Mouse (Mus musculus) midbrain, postnatal 0 days (tissue): ENCODE measurements around the gene Banp. TPM values are rescaled to one million over a fixed set of nuclear protein-coding genes. Genes with fewer than 3 reads are reported as not detected.

Experiments used
- ATAC-seq: fragments of 200-750 bp; cut with Nextera tagmentation; 2 replicates; pipeline ENCODE4 v1.8.0; 2017; ENCODE audit warnings: moderate number of reproducible peaks, mild to moderate bottlenecking, moderate TSS enrichment, moderate library complexity; ENCODE audit not compliant: low FRiP score
- DNase-seq: peaks from one replicate; pipeline ENCODE4 v3.0.0-alpha.2; 2015; ENCODE audit warnings: low spot score
- H3K27ac ChIP-seq: fragments of 300-500 bp; sonication (generic); 2 replicates; pipeline ENCODE4 v1.5.1; 2014; ENCODE audit warnings: low read depth, mild to moderate bottlenecking, low read length, mixed read lengths
- H3K27me3 ChIP-seq: fragments of 300-500 bp; sonication (generic); 2 replicates; pipeline ENCODE4 v1.6.1; 2014; ENCODE audit warnings: low read length, control low read depth, mixed read lengths; ENCODE audit not compliant: insufficient read depth
- H3K36me3 ChIP-seq: fragments of 300-500 bp; sonication (generic); 2 replicates; pipeline ENCODE4 v1.6.1; 2014; ENCODE audit warnings: low read length, control low read depth, mixed read lengths; ENCODE audit not compliant: insufficient read depth
- H3K4me1 ChIP-seq: fragments of 300-500 bp; sonication (generic); 2 replicates; pipeline ENCODE4 v1.6.1; 2014; ENCODE audit warnings: mild to moderate bottlenecking, control low read depth, antibody characterized with exemption, low read length, mixed read lengths; ENCODE audit not compliant: insufficient read depth
- H3K4me2 ChIP-seq: fragments of 300-500 bp; sonication (generic); 2 replicates; pipeline ENCODE4 v1.6.1; 2014; ENCODE audit warnings: low read depth, mild to moderate bottlenecking, low read length, mixed read lengths; ENCODE audit not compliant: poor library complexity, severe bottlenecking
- H3K4me3 ChIP-seq: fragments of 300-500 bp; sonication (generic); 2 replicates; pipeline ENCODE4 v1.5.1; 2014; ENCODE audit warnings: low read depth, mild to moderate bottlenecking, low read length, moderate library complexity
- H3K9ac ChIP-seq: fragments of 300-500 bp; sonication (generic); replicated peaks from 2 replicates; pipeline ENCODE4 v1.6.1; 2014; ENCODE audit warnings: mild to moderate bottlenecking, low read length, moderate library complexity, mixed read lengths; ENCODE audit not compliant: poor library complexity, severe bottlenecking
- H3K9me3 ChIP-seq: fragments of 300-500 bp; sonication (generic); 2 replicates; pipeline ENCODE4 v1.6.1; 2016; ENCODE audit warnings: low read length, control low read depth
- CTCF ChIP-seq: IDR thresholded peaks from 2 replicates; pipeline ENCODE4 v1.5.1; 2016; ENCODE audit warnings: antibody characterized with exemption, mild to moderate bottlenecking
- WGBS: fragments of 180-500 bp; shearing (Covaris S2); extraction: QIAGEN DNeasy Blood & Tissue Kit; methylation state at CpG from one replicate; pipeline ENCODE4 v1.1.7; 2014; 5-methylcytosine and 5-hydroxymethylcytosine counted together
- polyA plus RNA-seq: library from polyadenylated mRNA; unstranded; fragments of >200 nt; fragmentation: Nextera tagmentation; extraction: Ambion mirVana; gene quantifications from 2 replicates; pipeline ENCODE4 v1.2.1, GENCODE M21; 2015
- total RNA-seq: library from RNA; depleted of rRNA; stranded (reverse); fragments of >200 nt; gene quantifications from 2 replicates; pipeline ENCODE4 v1.2.3, GENCODE M21; 2014

Gene Banp
- total and polyA plus RNA-seq, 2 experiments from 2014 or later: 24.8 to 51.6 TPM

DNA sequence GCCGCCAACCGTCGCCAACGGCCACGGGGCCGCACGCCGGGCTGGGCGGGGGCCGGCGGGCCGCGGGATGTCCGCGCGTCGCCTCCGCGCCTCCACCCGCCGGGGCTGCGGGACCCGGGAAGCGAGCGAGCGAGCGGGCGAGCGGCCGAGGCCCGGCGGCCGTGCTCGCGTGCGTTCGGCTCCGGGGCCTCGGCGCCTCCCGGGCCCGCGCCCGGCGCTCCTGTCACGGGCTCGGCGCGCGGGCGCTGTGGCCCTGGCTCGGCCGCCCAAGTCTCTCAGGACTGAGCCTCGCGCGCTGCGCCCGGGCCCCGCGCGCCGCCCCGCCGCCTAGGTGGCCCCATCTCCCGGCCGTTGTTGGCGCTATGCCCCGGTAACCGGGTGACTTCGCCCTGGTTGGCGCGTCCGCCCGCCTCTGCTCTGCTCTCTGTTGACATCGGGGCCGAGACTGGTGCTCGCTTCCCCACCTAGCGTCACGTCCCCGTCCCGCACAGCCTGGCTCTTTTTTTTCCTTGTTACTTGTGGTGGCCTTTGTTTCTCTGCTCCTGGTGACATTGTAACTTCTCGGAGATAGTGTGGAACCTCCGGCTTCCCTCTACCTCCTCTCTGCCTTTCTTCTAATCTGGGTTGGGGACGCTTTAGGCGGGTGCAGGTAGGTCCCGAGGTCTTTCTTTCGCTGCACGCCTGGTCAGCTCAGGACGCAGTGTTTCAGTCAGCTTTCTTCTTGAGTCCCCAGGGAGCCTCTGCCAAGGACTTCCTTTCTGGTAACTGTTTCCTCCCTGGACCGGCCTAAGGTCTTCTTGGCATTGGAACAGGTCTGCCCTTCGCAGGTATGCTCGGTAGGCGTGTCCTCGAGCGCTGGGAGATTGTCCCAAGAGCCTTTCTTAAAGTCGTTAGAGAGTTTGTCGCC is 1.5 kb downstream of the Banp start:
- H3K4me3 ChIP-seq: peak overlapping the region; percentile 89
- TF ChIP-seq CTCF: peak; percentile 44
- H3K9me3 ChIP-seq: no peaks in the 10 kb centered on the region
- DNase-seq (peak; percentile 52), ATAC-seq (0 out of 2 replicates have a peak, but pooled peaks have one; percentile 2)
- peaks cover 3% of the 10 kb centered on the region; the same call in 1 of the 2 replicates for H3K36me3 ChIP-seq
- peaks cover 6% of the 10 kb centered on the region; the same call in 1 of the 2 replicates for H3K4me1 ChIP-seq
- peak overlapping the region; percentile 98 for H3K27ac ChIP-seq
- WGBS: under 1% methylated on average over 73 of the region's 97 CpGs
- H3K27me3 ChIP-seq: no peaks in the 10 kb centered on the region
- peak overlapping the region; percentile 79 for H3K4me2 ChIP-seq
- H3K9ac ChIP-seq: peak overlapping the region; percentile 98

DNA sequence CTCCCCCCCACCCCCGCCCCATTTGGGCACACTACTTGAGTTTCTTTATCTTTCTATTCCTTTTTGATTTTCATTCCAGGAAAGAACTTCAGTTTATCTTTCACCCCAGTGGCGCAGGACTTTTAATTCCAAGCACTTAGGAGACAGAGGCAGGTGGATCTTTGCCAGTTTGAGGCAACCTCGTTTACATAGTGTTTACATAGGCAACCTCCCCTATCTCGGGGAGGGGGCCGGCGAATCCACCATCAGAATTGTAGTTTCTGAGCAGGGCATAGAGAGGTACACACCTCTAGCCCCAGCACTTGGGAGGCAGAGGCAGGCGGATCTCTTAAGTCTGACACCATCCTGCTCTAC is 2.1 kb downstream of the Banp start:
- no peak for DNase-seq

DNA sequence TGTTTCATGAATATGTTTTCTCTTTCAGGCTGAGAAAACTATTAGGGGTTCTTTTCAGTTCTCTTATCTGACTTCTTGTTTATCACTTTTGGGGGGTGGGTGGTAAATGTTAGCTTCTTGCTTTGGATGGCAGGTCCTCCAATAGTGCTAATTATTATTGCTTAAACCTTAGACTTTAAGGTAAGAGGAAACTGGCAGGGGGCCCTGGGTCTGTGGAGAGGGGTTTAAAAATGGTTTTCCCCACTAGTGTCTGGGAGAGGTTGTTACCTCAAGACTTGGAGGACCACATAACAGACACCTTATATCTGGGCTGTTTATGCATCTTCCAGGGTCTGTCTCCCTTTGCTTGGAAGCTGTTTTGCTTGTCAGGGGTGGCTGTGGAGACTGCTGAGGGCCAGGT is 2.6 kb downstream of the Banp start:
- H3K4me2 ChIP-seq: no peak overlapping the region; the same call in 1 of the 2 replicates
- ATAC-seq (no peak), DNase-seq (no peak)
- peaks cover 3% of the 10 kb centered on the region; the same call in 1 of the 2 replicates for H3K36me3 ChIP-seq
- no peak for TF ChIP-seq CTCF
- no peak overlapping the region for H3K27ac ChIP-seq
- peak overlapping the region; percentile 98; the same call in 1 of the 2 replicates for H3K9ac ChIP-seq
- no peaks in the 10 kb centered on the region for H3K9me3 ChIP-seq
- no peaks in the 10 kb centered on the region for H3K27me3 ChIP-seq
- peaks cover 6% of the 10 kb centered on the region; the same call in 1 of the 2 replicates for H3K4me1 ChIP-seq
- H3K4me3 ChIP-seq: peak overlapping the region; percentile 89; the same call in 1 of the 2 replicates

More for the DNA sequence above, 2.1 kb downstream of the Banp start:
- Histone ChIP-seq H3K27ac (peak overlapping the region; percentile 98; the same call in 1 of the 2 replicates), H3K9ac (peak overlapping the region; percentile 98), H3K36me3 (peaks cover 3% of the 10 kb centered on the region; the same call in 1 of the 2 replicates), H3K27me3 (no peaks in the 10 kb centered on the region), H3K9me3 (no peaks in the 10 kb centered on the region), H3K4me3 (peak overlapping the region; percentile 89), H3K4me1 (peaks cover 6% of the 10 kb centered on the region; the same call in 1 of the 2 replicates), H3K4me2 (peak overlapping the region; percentile 79)
- no peak for TF ChIP-seq CTCF
- 34% methylated on average over 7 of the region's 7 CpGs for WGBS
- ATAC-seq: no peak

DNA sequence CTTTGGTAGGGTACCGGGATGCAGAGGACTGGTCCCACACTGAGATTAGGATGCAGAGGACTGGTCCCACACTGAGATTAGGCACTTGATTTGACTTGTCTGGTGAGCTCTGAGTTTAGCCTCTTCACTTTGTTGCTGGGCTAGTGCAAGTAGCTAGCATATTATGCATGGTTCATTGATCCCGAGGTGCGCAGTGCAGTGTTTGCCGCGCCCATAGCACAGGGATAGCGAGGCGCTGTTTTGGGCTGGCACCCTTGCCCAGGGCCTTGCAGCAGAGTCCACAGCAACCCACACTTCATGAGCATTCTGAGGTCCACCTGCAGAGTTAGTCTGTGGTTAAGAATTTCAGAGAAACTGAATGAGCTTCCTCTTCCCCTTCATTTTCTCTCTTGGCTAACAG is 3.2 kb downstream of the Banp start:
- H3K9me3 ChIP-seq: no peaks in the 10 kb centered on the region
- H3K27ac ChIP-seq: no peak overlapping the region
- no peak overlapping the region for H3K4me2 ChIP-seq
- no peak for ATAC-seq
- no peak for DNase-seq
- WGBS: 86% methylated on average over 7 of the region's 7 CpGs
- no peak overlapping the region for H3K9ac ChIP-seq
- H3K27me3 ChIP-seq: no peaks in the 10 kb centered on the region
- no peak for TF ChIP-seq CTCF
- peaks cover 3% of the 10 kb centered on the region; the same call in 1 of the 2 replicates for H3K36me3 ChIP-seq
- H3K4me3 ChIP-seq: no peak overlapping the region
- H3K4me1 ChIP-seq: peaks cover 6% of the 10 kb centered on the region; the same call in 1 of the 2 replicates

DNA sequence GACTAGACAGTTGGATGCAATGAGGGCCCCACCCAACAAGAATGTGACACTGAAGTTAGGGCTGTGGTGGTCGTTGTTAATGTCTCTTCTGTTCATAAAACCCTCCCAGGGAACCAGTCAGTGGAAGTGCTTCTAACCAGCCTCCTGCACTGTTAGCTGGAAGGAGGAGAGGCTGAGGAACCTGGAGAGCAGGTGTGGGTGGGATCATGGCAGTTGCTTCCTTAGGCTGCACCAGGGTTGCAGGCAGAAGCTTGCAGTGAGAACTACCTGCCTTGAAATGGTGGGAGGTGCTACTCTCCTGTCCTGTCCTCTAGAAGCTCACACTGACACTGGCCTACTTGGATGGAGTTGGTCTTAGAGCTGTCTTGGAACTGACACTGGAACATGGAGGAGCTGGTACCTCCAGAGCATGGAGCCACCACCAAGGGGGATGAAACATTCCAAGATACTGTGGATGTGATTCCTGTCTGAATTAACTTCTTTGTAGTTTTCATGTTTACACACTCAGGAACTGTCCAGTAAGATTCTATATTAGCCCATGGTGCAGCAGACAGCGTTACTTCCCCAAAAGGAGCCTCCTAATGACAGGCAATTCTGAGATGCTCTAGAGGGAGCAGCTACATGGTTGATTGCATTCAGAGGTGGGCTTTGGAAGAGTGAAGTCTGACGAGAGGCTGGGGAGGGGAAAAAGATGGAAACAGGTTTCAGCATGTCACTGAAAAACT is 4.4 kb downstream of the Banp start:
- ATAC-seq: no peak
- no peak overlapping the region for H3K4me3 ChIP-seq

More for the DNA sequence above, 4.4 kb downstream of the Banp start:
- Histone ChIP-seq H3K4me2 (no peak overlapping the region), H3K36me3 (peaks cover 3% of the 10 kb centered on the region; the same call in 1 of the 2 replicates), H3K27ac (no peak overlapping the region), H3K9me3 (no peaks in the 10 kb centered on the region), H3K4me1 (peaks cover 3% of the 10 kb centered on the region; the same call in 1 of the 2 replicates), H3K27me3 (no peaks in the 10 kb centered on the region), H3K9ac (no peak overlapping the region)
- 71% methylated on average over 3 of the region's 3 CpGs for WGBS
- no peak for TF ChIP-seq CTCF
- no peak for DNase-seq
